Mouse (Mus musculus): ENCODE measurements at regions not wholly inside any gene's neighbourhood (a gene's known extent, or its start where the extent isn't known, plus 50 kb on each side); places are given as distances from the start of the nearest gene placed in this dataset.

DNA sequence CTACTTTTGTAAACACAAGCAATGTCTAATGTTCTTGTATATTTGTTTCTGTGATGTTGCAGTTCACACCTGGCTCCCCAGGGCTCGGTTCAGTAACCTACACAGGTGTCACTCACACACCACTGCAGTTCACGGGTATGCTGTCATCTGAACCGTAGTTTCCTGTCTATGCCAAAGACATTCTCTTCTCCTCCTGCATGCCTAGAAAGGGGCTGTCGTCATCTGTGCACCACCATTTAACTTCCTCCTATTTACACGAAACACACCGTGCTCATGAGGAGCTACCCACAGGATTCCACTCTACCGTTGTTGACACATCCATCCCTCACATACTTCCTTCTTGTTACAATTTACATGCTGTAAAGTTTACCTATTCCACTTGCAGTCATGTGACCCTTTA lies 52.7 kb upstream of the Nr4a2 start:
- no peak overlapping the region for H3K4me3 ChIP-seq (ENCODE audit: insufficient read depth in 1 of 2, low read depth in 2 of 2, low read length in 2 of 2)
- no peak for DNase-seq (ENCODE audit: low read depth in 3 of 3, low spot score in 3 of 3)
- H3K27me3 ChIP-seq (ENCODE audit: control insufficient read depth, insufficient read depth, low read length) = no peaks in the 10 kb centered on the region
- TF ChIP-seq EP300 (IDR thresholded peaks at IDR 0.05; ENCODE audit: low read depth) (no peak), CTCF (IDR thresholded peaks at IDR 0.05; ENCODE audit: low read depth) (no peak)
- no peak overlapping the region for H3K27ac ChIP-seq
- H3K36me3 ChIP-seq (replicated peaks; ENCODE audit: control insufficient read depth, insufficient read depth, low read depth) = no peaks in the 10 kb centered on the region
- H3K4me2 ChIP-seq (ENCODE audit: low read depth) = no peak overlapping the region
- ATAC-seq (ENCODE audit: insufficient read depth) = no peak
- H3K9ac ChIP-seq (replicated peaks) = no peak overlapping the region
- no peaks in the 10 kb centered on the region for H3K9me3 ChIP-seq (ENCODE audit: control insufficient read depth, low read length)
- 38% methylated on average over 7 of the region's 7 CpGs for WGBS (ENCODE audit: insufficient replicate concordance)
- H3K4me1 ChIP-seq (replicated peaks; ENCODE audit: control insufficient read depth in 2 of 2, insufficient read depth in 2 of 2, low read length in 1 of 2) = peaks cover 0 to 4% of the 10 kb centered on the region in 2 experiments; a peak in 1 of 4 replicates

DNA sequence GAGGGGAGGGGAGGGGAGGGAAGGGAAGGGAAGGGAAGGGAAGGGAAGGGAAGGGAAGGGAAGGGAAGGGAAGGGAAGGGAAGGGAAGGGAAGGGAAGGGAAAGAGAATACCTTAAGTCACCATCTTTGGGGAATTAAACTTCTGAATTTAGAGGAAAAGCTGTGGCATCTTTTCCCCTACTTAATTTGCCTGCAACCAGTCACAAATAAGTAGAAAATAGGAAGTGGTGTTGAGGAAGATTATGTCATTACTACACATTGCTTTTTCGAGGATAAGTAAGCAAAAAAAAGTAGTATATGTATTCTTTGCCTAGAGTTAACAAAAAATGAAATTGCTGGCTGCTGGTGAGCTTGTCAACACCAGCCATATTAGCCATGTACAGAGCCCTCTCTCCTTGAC lies 51.4 kb upstream of the Nr4a2 start:
- WGBS (ENCODE audit: insufficient replicate concordance) = 16% methylated on average over 1 of the region's 1 CpGs
- no peaks in the 10 kb centered on the region for H3K9me3 ChIP-seq (ENCODE audit: control insufficient read depth, low read length)

More for the DNA sequence above, 51.4 kb upstream of the Nr4a2 start:
- Histone ChIP-seq H3K4me2 (ENCODE audit: low read depth) (no peak overlapping the region), H3K27me3 (ENCODE audit: control insufficient read depth, insufficient read depth, low read length) (no peaks in the 10 kb centered on the region), H3K36me3 (replicated peaks; ENCODE audit: control insufficient read depth, insufficient read depth, low read depth) (no peaks in the 10 kb centered on the region), H3K4me1 (replicated peaks; ENCODE audit: control insufficient read depth in 2 of 2, insufficient read depth in 2 of 2, low read length in 1 of 2) (no peaks in the 10 kb centered on the region), H3K4me3 (ENCODE audit: insufficient read depth in 1 of 2, low read depth in 2 of 2, low read length in 2 of 2) (no peak overlapping the region), H3K9ac (replicated peaks) (no peak overlapping the region), H3K27ac (no peak overlapping the region)
- DNase-seq (ENCODE audit: low read depth in 3 of 3, low spot score in 3 of 3) (no peak), ATAC-seq (ENCODE audit: insufficient read depth) (no peak)
- no peak for TF ChIP-seq EP300 (IDR thresholded peaks at IDR 0.05; ENCODE audit: low read depth)
- no peak for TF ChIP-seq CTCF (IDR thresholded peaks at IDR 0.05; ENCODE audit: low read depth)

Data from liver, embryonic 14.5 days (tissue).